Mouse (Mus musculus): ENCODE results near the gene Psmd1. TPM values are rescaled to one million over a fixed set of nuclear protein-coding genes. Genes with fewer than 3 reads are reported as not detected.

The Psmd1 gene
- total RNA-seq, 1 experiment from 2014 or later, result 161 TPM

GRCm38 (mm10) chr1:86053198-86053921 lies 10.8 kb upstream of the Psmd1 start:
- ATAC-seq (replicated peaks in 1 of 2; ENCODE audit: insufficient read depth in 1 of 2, low FRiP score in 2 of 2, low TSS enrichment in 1 of 2, low read depth in 1 of 2, poor library complexity in 2 of 2, severe bottlenecking in 2 of 2), result no peak

DNA sequence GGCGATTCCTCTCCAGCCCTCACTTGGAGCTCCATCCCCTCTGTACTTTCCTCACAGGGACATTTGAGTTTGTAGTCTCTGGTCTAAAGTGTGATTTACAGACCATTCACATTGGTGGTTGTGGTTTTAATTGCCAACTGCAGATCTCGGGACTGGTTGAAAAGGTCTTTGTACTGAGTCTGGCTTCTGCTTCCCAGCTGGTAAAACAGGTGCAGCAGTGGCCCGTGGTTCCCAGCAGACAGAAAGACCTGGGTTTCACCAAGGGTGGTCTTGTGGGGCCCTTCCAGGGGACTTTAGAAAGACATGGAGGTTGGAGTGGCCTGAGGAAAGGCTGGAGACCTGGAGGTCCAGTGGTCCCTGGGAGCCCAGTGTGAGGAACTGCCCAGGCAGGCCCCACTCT lies 9.2 kb upstream of the Psmd1 start:
- no peak for ATAC-seq (replicated peaks in 1 of 2; ENCODE audit: insufficient read depth in 1 of 2, low FRiP score in 2 of 2, low TSS enrichment in 1 of 2, low read depth in 1 of 2, poor library complexity in 2 of 2, severe bottlenecking in 2 of 2)

GRCm38 (mm10) chr1:86056284-86056683 lies 7.9 kb upstream of the Psmd1 start:
- ATAC-seq (replicated peaks in 1 of 2; ENCODE audit: insufficient read depth in 1 of 2, low FRiP score in 2 of 2, low TSS enrichment in 1 of 2, low read depth in 1 of 2, poor library complexity in 2 of 2, severe bottlenecking in 2 of 2), result no peak

- ATAC-seq (replicated peaks in 1 of 2; ENCODE audit: insufficient read depth in 1 of 2, low FRiP score in 2 of 2, low TSS enrichment in 1 of 2, low read depth in 1 of 2, poor library complexity in 2 of 2, severe bottlenecking in 2 of 2), result peak; percentile 89 to 95
Observed at GRCm38 (mm10) chr1:86058856-86059769, 5.1 kb upstream of the Psmd1 start.

GRCm38 (mm10) chr1:86062523-86062922 lies 1.7 kb upstream of the Psmd1 start:
- no peak for ATAC-seq (replicated peaks in 1 of 2; ENCODE audit: insufficient read depth in 1 of 2, low FRiP score in 2 of 2, low TSS enrichment in 1 of 2, low read depth in 1 of 2, poor library complexity in 2 of 2, severe bottlenecking in 2 of 2)

DNA sequence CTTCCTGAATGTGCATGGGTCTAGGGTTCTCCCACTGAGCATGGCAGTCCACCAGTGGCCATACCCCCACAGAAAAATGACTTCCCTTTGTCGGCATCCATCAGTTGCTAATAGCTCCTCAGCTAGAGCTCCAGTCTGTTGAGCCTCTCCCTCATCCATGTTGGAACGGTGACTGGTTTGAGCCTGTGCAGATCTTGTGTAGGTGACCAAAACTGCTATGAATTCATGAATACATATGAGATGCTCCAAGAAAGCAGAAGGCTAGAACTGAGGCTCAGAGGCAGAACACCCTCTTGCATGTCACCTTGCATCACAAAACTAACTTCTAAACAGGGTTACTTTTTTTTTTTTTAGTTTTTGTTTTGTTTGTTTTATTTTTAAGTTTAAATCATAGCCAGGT lies 12.4 kb downstream of the Psmd1 start:
- ATAC-seq (replicated peaks in 1 of 2; ENCODE audit: insufficient read depth in 1 of 2, low FRiP score in 2 of 2, low TSS enrichment in 1 of 2, low read depth in 1 of 2, poor library complexity in 2 of 2, severe bottlenecking in 2 of 2), result no peak

DNA sequence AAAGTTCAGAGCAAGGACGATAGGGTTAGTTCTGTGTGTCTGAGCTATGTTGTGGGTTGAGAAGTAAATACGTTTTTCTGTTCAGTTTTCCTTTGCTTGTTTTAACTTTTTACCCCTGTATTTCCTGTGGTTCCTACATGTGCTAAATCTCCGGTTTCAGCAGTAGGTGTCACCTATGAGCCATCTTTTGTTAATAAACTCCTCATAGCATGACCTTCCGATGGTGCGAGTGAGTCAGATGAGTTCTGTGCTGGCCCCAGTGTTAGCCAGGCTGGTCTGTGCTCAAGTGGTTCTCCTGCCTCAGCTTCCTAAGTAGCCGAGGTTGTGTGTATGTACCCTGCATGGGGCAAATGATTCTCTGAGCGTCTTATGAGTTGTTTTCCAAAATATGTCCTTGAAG lies 30.2 kb downstream of the Psmd1 start:
- ATAC-seq (replicated peaks in 1 of 2; ENCODE audit: insufficient read depth in 1 of 2, low FRiP score in 2 of 2, low TSS enrichment in 1 of 2, low read depth in 1 of 2, poor library complexity in 2 of 2, severe bottlenecking in 2 of 2), result no peak

DNA sequence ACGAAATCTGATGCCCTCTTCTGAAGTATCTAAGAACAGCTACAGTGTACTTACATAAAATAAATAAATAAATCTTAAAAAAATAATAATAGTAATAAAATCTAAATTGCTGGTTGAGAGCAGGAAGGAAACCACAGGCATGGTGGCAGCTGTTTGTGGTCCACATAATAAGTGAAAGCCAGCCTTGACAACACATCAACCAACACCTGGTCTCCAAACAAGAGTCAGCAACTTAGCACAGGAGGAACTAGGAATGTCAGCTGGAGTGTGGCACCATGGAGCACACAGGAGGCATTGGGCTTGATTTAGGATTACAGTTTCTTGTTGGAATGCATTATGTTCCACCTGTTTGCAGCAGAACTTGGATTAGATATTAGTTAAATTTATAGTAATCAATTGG lies 40.9 kb downstream of the Psmd1 start:
- no peak for ATAC-seq (replicated peaks in 1 of 2; ENCODE audit: insufficient read depth in 1 of 2, low FRiP score in 2 of 2, low TSS enrichment in 1 of 2, low read depth in 1 of 2, poor library complexity in 2 of 2, severe bottlenecking in 2 of 2)

- no peak for ATAC-seq (replicated peaks in 1 of 2; ENCODE audit: insufficient read depth in 1 of 2, low FRiP score in 2 of 2, low TSS enrichment in 1 of 2, low read depth in 1 of 2, poor library complexity in 2 of 2, severe bottlenecking in 2 of 2)
Observed at GRCm38 (mm10) chr1:86111779-86112178, 47.6 kb downstream of the Psmd1 start, which contains the start of gene Htr2b. Htr2b (minus strand) TSS chr1:86111970.

GRCm38 (mm10) chr1:86114141-86114540 lies 50.0 kb downstream of the Psmd1 start:
- no peak for ATAC-seq (replicated peaks in 1 of 2; ENCODE audit: insufficient read depth in 1 of 2, low FRiP score in 2 of 2, low TSS enrichment in 1 of 2, low read depth in 1 of 2, poor library complexity in 2 of 2, severe bottlenecking in 2 of 2)

GRCm38 (mm10) chr1:86119549-86119948 lies 55.4 kb downstream of the Psmd1 start:
- ATAC-seq (replicated peaks in 1 of 2; ENCODE audit: insufficient read depth in 1 of 2, low FRiP score in 2 of 2, low TSS enrichment in 1 of 2, low read depth in 1 of 2, poor library complexity in 2 of 2, severe bottlenecking in 2 of 2), result no peak

DNA sequence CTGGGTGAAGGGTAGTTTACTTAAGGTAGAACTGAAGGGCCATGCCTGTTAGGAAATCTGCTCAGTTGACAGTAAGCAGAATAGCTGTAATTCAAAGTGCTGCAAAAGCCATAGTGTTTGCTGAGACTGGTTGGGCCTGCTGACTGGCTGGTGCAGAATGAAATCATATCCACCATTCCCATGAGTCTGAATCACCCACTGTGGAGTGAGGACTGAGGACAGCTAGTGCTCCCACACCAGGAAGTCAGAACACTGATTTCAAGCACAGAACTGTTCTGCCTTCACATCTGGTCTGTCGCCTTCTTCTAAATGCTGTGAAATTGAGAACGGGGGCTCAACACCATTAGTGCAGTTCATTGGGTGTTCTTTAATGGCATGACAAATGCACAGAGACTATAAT lies 61.8 kb downstream of the Psmd1 start:
- ATAC-seq (replicated peaks in 1 of 2; ENCODE audit: insufficient read depth in 1 of 2, low FRiP score in 2 of 2, low TSS enrichment in 1 of 2, low read depth in 1 of 2, poor library complexity in 2 of 2, severe bottlenecking in 2 of 2), result no peak

GRCm38 (mm10) chr1:86133337-86133736 lies 69.2 kb downstream of the Psmd1 start, which contains the start of gene Gm21972:
Gm21972 (plus strand) TSS chr1:86133637.
- no peak for ATAC-seq (replicated peaks in 1 of 2; ENCODE audit: insufficient read depth in 1 of 2, low FRiP score in 2 of 2, low TSS enrichment in 1 of 2, low read depth in 1 of 2, poor library complexity in 2 of 2, severe bottlenecking in 2 of 2)

DNA sequence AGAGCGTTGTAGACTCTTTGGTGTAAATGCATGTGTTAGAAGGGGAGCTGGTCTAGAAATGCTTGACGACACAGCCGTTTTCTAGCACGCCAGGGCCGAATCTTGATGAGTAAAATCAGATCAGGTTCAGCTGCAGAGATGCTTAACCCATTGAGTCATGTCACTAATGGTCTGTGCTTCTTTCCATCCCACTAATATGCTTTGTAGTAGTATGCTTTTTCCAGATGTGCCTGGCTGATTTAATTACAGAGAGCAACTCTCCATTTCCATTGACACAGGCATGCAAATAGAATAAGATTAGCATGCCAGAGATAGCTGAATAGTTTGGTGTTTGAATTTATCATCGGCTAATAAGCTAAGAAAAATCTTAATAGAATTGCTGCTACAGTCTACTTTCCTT lies 71.1 kb downstream of the Psmd1 start:
- no peak for ATAC-seq (replicated peaks in 1 of 2; ENCODE audit: insufficient read depth in 1 of 2, low FRiP score in 2 of 2, low TSS enrichment in 1 of 2, low read depth in 1 of 2, poor library complexity in 2 of 2, severe bottlenecking in 2 of 2)

GRCm38 (mm10) chr1:86141081-86141480 lies 76.9 kb downstream of the Psmd1 start:
- no peak for ATAC-seq (replicated peaks in 1 of 2; ENCODE audit: insufficient read depth in 1 of 2, low FRiP score in 2 of 2, low TSS enrichment in 1 of 2, low read depth in 1 of 2, poor library complexity in 2 of 2, severe bottlenecking in 2 of 2)

DNA sequence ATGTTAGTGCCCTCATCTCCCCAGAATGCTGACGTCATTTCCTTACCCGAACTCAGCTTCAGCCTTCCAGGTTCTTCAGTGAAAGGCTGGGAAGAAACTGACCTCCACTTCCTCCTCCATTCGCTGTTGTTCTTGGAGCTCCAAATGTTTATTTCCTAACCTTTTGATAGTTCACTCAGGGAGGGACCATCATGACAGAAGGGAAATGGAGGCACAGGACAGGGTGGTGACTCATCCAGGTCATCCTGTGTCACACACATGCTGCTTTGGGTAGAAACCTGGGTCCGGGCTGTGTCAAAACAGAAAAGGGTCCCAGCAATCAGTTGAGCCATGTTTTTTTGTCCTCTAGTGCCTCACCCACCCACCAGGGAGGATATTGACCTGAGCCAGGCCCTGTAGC lies 79.0 kb downstream of the Psmd1 start:
- ATAC-seq (replicated peaks in 1 of 2; ENCODE audit: insufficient read depth in 1 of 2, low FRiP score in 2 of 2, low TSS enrichment in 1 of 2, low read depth in 1 of 2, poor library complexity in 2 of 2, severe bottlenecking in 2 of 2), result no peak

GRCm38 (mm10) chr1:86144001-86144944 lies 80.1 kb downstream of the Psmd1 start:
- no peak for ATAC-seq (replicated peaks in 1 of 2; ENCODE audit: insufficient read depth in 1 of 2, low FRiP score in 2 of 2, low TSS enrichment in 1 of 2, low read depth in 1 of 2, poor library complexity in 2 of 2, severe bottlenecking in 2 of 2)
